Mouse (Mus musculus) urinary bladder, postnatal 25 days (tissue): ENCODE data around the gene Snrpd2.
A peak's percentile ranks its signal among the peaks of the same experiment; 100 is the strongest.

Experiments
- DNase-seq: peaks from one replicate; pipeline ENCODE4 v3.0.0; 2022; ENCODE audit warnings: low spot score

Gene Snrpd2

DNA sequence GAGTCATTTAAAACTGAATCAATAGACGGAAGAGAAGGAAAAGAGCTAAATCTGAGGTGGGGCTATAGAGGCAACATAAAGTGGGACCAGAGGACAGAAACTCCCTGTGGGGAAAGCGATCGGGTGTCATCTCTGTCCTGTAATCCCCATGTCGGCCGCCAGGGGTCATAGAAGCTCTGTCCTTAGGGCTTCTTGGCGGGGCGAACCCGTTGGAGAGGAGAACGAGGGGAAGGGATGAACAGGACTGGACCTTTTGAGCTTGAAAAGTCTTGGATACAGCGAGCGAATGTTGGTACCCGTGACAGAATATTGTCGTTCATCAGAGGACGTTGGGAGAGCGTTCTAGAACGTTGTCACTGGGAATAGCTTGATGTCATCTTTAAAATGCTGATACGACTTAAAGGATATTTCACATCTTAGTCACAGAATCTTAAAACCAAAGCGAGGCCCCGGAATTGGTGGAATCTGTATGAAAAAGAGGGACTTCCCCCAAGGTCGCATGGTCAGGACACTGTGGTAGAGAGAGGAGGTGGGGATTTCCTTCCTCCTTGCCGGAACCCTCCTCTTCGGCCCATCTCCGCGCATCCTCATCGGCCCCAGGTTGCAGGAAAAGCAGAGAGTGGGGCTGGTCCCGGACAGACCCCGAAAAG lies 29.0 kb downstream of the Snrpd2 start:
- DNase-seq, result peak; percentile 78

DNA sequence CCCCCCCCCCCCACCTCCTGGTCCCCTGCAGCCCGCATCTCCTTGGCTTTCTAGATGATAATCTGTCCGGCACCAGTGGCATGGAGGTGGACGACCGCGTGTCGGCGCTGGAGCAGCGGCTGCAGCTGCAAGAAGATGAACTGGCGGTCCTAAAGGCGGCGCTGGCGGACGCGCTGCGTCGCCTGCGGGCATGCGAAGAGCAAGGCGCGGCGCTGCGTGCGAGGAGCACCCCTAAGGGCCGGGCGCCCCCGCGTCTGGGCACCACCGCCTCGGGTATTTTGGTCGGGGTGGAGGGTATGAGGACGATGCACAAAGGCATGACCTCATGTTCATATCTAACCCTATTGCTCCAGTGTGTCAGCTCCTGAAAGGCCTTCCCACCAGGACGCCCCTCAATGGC lies 29.7 kb downstream of the Snrpd2 start:
- peak; percentile 38 for DNase-seq

DNA sequence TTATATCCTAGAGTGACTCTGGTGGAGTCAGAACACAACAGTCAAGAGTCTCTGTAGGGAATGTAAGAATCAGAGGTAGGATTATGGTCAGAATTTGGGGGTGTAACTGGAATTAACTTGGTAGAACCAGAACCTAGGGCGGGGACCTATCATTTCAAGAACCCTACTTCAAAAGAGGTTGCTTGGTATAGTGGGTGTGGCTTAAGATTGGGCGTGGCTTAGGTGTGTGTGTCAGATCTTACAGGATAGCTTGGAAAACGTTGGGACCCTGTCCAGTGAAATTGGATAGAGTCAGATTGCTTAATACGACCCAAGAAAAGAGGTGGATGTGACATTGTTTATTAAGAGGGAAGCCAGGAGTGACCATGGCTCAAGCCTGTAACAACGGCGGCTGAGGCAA lies 30.4 kb downstream of the Snrpd2 start:
- DNase-seq, result no peak

DNA sequence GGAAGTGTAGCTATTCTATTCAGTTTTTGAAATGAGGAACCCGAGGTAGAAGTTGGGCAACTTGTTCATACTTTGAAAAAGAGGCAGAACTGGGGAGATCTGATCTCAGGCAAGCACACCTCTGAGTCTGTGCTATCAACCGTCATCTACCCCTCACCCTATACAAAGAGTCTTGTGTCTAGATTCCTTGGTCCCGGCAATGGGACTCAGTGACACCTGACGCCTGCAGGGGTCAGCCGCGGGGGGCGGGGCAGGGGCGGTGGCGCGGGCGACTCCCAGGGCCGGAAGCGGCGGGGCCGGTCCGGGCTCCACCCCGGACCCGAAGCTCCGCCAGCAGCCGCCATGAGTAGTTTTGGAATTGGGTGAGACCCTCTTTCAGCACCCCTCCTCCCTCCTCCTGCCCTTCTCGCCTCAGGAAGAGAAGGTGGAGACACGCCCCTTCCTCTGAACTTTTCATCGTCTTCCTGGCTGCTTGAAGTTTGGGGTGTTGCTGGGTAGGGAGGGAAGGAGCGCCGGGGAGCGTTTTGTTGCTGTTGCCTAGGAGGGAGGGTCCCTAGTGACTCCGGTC lies 31.4 kb downstream of the Snrpd2 start:
- DNase-seq, result peak; percentile 38

DNA sequence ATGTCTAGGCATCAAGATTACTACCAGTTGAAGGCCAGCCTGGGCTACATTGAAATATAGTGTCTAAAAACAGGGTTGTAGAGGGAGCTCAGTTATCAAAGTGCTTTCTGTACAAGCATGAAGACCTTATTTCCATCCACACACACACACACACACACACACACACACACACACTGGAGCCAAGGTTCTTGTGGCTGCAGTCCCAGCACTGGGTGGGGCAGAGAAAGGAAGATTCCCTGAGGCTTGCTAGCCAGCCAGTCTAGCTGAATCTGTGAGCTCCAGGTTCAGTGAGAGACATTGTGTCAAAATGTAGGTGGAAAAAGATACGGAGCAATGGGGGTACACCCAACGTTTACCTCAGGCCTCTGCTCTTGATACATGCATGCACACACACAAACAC lies 34.7 kb downstream of the Snrpd2 start:
- DNase-seq, result no peak

DNA sequence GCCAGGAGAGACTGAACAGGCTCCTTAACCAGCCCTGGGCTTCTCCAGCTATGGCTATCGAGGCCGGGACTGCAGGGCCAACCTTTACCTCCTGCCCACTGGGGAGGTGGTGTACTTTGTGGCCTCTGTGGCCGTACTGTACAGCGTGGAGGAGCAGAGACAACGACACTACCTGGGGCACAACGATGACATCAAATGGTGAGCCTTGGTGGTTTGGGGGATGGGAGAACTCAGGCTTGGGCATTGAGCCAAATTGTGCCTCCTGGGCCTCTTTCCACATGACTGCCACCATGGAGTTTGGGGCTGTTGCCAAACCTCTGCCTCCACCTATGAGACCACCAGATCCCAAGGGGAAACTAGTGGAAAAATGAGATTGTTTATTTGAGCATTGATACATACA lies 35.2 kb downstream of the Snrpd2 start:
- no peak for DNase-seq

DNA sequence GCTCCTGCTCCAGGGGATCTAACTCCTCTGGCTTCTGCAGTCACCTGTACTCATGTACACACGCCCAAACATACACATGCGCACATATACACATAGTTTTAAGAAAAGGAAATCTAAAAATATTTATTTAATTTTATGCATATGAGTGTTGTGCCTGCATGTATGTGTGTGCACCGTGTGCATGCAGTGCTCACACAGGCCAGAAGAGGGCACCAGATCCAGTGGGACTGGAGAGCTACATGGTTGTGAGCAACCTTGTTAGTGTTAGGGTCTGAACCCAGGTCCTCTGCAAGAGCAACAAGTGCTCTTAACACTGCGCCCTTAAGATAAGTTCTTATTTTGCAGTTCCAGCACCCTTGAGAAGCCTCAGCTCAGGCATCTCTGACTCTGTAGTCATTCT lies 45.2 kb downstream of the Snrpd2 start:
- DNase-seq, result no peak

DNA sequence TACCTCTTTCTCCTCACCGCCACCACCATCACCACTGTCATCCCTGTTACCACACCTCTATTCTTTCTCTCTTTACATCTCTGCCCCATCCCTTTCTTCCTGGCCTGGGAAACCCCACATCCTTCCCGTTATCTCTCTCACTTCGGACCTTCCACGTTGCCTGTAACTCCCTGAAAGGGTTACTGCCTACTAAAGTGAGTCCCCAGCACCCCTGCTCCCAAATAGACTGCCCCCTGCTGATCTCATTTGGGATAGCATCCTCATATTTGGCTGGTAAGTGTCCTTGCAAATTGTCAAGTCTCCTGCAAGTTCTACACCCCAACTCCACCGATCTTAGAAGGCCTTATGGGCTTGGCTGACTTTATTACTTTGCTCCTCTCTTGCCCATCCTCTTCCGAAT lies 47.2 kb downstream of the Snrpd2 start:
- DNase-seq, result no peak

DNA sequence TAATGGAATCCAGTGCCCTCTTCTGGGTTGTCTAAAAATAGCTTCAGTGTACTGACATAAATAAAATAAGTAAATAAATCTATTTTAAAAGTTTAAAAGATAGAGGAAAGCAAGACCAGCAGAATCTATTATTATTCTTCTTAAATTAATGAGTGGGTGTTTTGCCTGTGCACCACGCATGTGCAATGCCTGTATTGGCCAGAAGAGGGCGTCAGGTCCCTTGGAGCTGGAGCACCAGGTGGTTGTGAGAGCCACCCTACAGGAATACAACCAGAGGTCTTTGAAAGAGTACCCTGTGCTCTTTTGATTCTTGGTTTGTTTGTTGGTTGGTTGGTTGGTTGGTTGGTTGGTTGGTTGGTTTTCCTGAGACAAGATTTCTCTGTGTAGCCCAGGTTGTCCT lies 48.5 kb downstream of the Snrpd2 start:
- no peak for DNase-seq

DNA sequence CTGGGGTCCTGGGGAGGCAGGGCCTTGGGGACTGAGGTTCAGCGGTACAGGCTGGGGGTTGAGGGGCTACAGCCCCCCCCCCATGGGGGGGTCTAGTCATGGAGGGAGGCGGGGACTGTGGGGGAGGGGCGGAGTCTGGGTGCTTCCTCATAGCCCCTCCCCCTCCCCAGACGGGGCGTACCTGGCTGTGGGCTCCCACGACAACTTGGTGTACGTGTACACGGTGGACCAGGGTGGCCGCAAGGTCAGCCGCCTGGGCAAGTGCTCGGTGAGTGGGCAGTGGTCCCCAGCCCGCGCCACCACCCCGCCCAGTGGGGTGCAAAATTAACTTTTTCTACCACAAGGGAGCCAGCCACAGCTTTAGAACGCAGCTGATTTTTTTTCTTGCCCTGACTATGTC lies 52.1 kb downstream of the Snrpd2 start:
- DNase-seq, result no peak

DNA sequence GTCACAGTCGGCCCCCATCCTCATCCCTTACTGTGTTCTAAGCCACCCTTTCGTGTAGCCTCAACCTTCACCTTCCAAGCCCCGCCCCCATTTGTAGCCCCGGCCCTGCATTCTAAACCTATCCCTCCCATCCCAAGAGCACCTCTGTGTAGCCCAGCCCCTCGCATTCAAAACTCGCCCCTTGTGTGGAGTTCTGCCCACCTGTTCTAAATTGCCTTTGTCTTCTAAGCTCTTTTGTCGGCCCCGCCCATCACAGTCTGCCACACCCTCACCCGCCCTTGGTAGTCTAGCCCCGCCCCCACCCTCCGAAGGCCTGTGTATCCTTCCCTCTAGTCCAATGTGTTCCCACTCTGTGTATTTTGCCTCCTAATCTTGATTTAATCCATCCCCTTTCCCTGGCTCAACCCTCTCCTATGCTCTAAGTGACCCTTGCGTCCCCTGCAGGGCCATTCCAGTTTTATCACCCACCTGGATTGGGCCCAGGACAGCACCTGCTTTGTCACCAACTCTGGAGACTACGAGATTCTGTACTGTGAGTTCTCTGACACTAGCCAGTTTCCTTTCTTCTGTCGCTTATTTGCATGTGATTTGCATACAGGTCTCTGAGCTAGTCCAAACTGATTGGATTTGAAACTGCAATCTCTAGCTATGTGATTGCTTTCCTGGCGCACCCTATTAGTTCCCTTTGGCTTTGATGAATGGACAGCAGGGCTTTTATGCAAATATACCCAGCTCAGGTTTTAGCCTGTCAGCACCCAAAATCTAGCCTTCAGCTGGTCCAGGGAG lies 52.7 kb downstream of the Snrpd2 start:
- no peak for DNase-seq
